Mouse (Mus musculus) MEL (cell line): Measurements from ENCODE around the gene Disp3. TPM values are rescaled to one million over a fixed set of nuclear protein-coding genes. Genes with fewer than 3 reads are reported as not detected.

ENCODE experiments used
- DNase-seq: peaks from one replicate; pipeline ENCODE4 v3.0.0; 2011; ENCODE audit warnings: low read depth, low spot score
- H3K27ac ChIP-seq: 2 replicates; pipeline ENCODE4 v1.5.1; 2012; ENCODE audit warnings: low read depth, mild to moderate bottlenecking, control low read depth, low read length, moderate library complexity; ENCODE audit not compliant: control insufficient read depth
- H3K27me3 ChIP-seq, 2 experiments: fragments of 150-350 bp in 1 of 2; sonication (generic) in 1 of 2; 2 replicates each; pipeline ENCODE4 v1.6.1; 2012; ENCODE audit warnings: low read length in 2 of 2, mild to moderate bottlenecking in 2 of 2, improper control_type of control experiment in 1 of 2, moderate library complexity in 1 of 2; ENCODE audit not compliant: insufficient read depth in 2 of 2, control insufficient read depth in 1 of 2
- H3K36me3 ChIP-seq, 2 experiments: 2 replicates each; pipeline ENCODE4 v1.6.1; 2012 to 2014; ENCODE audit warnings: low read length in 2 of 2, improper control_type of control experiment in 1 of 2, inconsistent platforms in 1 of 2, mild to moderate bottlenecking in 1 of 2; ENCODE audit not compliant: insufficient read depth in 2 of 2, control insufficient read depth in 1 of 2
- H3K4me1 ChIP-seq, 2 experiments: fragments of 150-350 bp in 1 of 2; sonication (generic) in 1 of 2; 2 replicates each; pipeline ENCODE4 v1.6.1; 2012; ENCODE audit warnings: low read length in 2 of 2, improper control_type of control experiment in 1 of 2, mild to moderate bottlenecking in 1 of 2; ENCODE audit not compliant: insufficient read depth in 2 of 2, control insufficient read depth in 1 of 2
- H3K4me3 ChIP-seq, 2 experiments: fragments of 150-350 bp in 1 of 2; sonication (generic) in 1 of 2; 2 replicates each; pipeline ENCODE4 v1.5.1; 2012; ENCODE audit warnings: low read depth in 2 of 2, low read length in 2 of 2, mild to moderate bottlenecking in 2 of 2, moderate library complexity in 2 of 2, control low read depth in 1 of 2, improper control_type of control experiment in 1 of 2; ENCODE audit not compliant: control insufficient read depth in 1 of 2, insufficient read depth in 1 of 2
- H3K79me2 ChIP-seq: 2 replicates; pipeline ENCODE4 v1.6.1; 2012; ENCODE audit warnings: mild to moderate bottlenecking, low read length, moderate library complexity; ENCODE audit not compliant: control insufficient read depth, poor library complexity, insufficient read depth
- H3K9ac ChIP-seq: 2 replicates; pipeline ENCODE4 v1.6.1; 2012; ENCODE audit warnings: low read depth, mild to moderate bottlenecking, control low read depth, low read length, moderate library complexity; ENCODE audit not compliant: control insufficient read depth, poor library complexity, severe bottlenecking
- H3K9me3 ChIP-seq: fragments of 150-350 bp; sonication (generic); replicated peaks from 2 replicates; pipeline ENCODE4 v1.6.1; 2012; ENCODE audit warnings: mild to moderate bottlenecking, low read length, improper control_type of control experiment, moderate library complexity; ENCODE audit not compliant: insufficient read depth
- BHLHE40 ChIP-seq: IDR thresholded peaks from 2 replicates; pipeline ENCODE4 v1.6.1; 2012; ENCODE audit warnings: low read depth, mild to moderate bottlenecking, inconsistent platforms, low read length, improper control_type of control experiment, borderline replicate concordance
- CHD2 ChIP-seq: IDR thresholded peaks from 2 replicates; pipeline ENCODE4 v1.6.1; 2011; ENCODE audit warnings: low read length, improper control_type of control experiment
- CTCF ChIP-seq, 3 experiments: IDR thresholded peaks in 2 of 3; conservative IDR thresholded peaks in 1 of 3; 2 replicates each; pipeline ENCODE4 v1.5.1; 2011 to 2012; ENCODE audit warnings: low read length in 3 of 3, low read depth in 2 of 3, mild to moderate bottlenecking in 2 of 3, improper control_type of control experiment in 1 of 3, inconsistent platforms in 1 of 3, mixed read lengths in 1 of 3, moderate library complexity in 1 of 3; ENCODE audit not compliant: control insufficient read depth in 1 of 3, insufficient read depth in 1 of 3, poor library complexity in 1 of 3, severe bottlenecking in 1 of 3
- ELF1 ChIP-seq: IDR thresholded peaks from 2 replicates; pipeline ENCODE4 v1.6.1; 2014; ENCODE audit warnings: low read depth, mild to moderate bottlenecking, inconsistent platforms, low read length, improper control_type of control experiment, moderate library complexity
- GATA1 ChIP-seq: IDR thresholded peaks from 2 replicates; pipeline ENCODE4 v1.6.1; 2011; ENCODE audit warnings: low read depth, low read length, improper control_type of control experiment
- JUND ChIP-seq: IDR thresholded peaks from 2 replicates; pipeline ENCODE4 v1.6.1; 2011; ENCODE audit warnings: low read depth, mild to moderate bottlenecking, improper control_type of control experiment, low read length
- MAFK ChIP-seq: IDR thresholded peaks from 2 replicates; pipeline ENCODE4 v1.6.1; 2011; ENCODE audit warnings: low read depth, mild to moderate bottlenecking, low read length, improper control_type of control experiment, borderline replicate concordance
- MAX ChIP-seq: IDR thresholded peaks from 2 replicates; pipeline ENCODE4 v1.6.1; 2011; ENCODE audit warnings: low read length, improper control_type of control experiment
- MEF2A ChIP-seq: IDR thresholded peaks from 2 replicates; pipeline ENCODE4 v1.6.1; 2014; ENCODE audit warnings: low read depth, mild to moderate bottlenecking, inconsistent platforms, low read length, improper control_type of control experiment; ENCODE audit not compliant: poor library complexity, insufficient replicate concordance, severe bottlenecking; ENCODE audit errors: extremely low read depth
- MXI1 ChIP-seq: IDR thresholded peaks from 2 replicates; pipeline ENCODE4 v1.6.1; 2011; ENCODE audit warnings: mild to moderate bottlenecking, low read depth, low read length, improper control_type of control experiment
- MYB ChIP-seq: IDR thresholded peaks from 2 replicates; pipeline ENCODE4 v1.6.1; 2011; ENCODE audit warnings: mild to moderate bottlenecking, low read depth, low read length, improper control_type of control experiment
- NELFE ChIP-seq: IDR thresholded peaks from 2 replicates; pipeline ENCODE4 v1.6.1; 2011; ENCODE audit warnings: low read depth, low read length, improper control_type of control experiment
- POLR2A ChIP-seq, 2 experiments: IDR thresholded peaks; 2 replicates each; pipeline ENCODE4 v1.6.1; 2011 to 2012; ENCODE audit warnings: low read length in 2 of 2, mild to moderate bottlenecking in 2 of 2, control low read depth in 1 of 2, improper control_type of control experiment in 1 of 2, low read depth in 1 of 2, moderate library complexity in 1 of 2; ENCODE audit not compliant: control insufficient read depth in 1 of 2, insufficient read depth in 1 of 2, poor library complexity in 1 of 2
- POLR2AphosphoS2 ChIP-seq: IDR thresholded peaks from 2 replicates; pipeline ENCODE4 v1.6.1; 2011; ENCODE audit warnings: low read length, improper control_type of control experiment
- RAD21 ChIP-seq: IDR thresholded peaks from 2 replicates; pipeline ENCODE4 v1.6.1; 2011; ENCODE audit warnings: mild to moderate bottlenecking, low read depth, low read length, improper control_type of control experiment
- RCOR1 ChIP-seq: IDR thresholded peaks from 2 replicates; pipeline ENCODE4 v1.6.1; 2012; ENCODE audit warnings: low read depth, mild to moderate bottlenecking, inconsistent platforms, low read length, improper control_type of control experiment
- SMC3 ChIP-seq: IDR thresholded peaks from 2 replicates; pipeline ENCODE4 v1.6.1; 2011; ENCODE audit warnings: low read depth, low read length, improper control_type of control experiment
- TAL1 ChIP-seq: IDR thresholded peaks from 2 replicates; pipeline ENCODE4 v1.6.1; 2012; ENCODE audit warnings: mild to moderate bottlenecking, inconsistent platforms, low read length, moderate library complexity, mixed read lengths
- TBP ChIP-seq: IDR thresholded peaks from 2 replicates; pipeline ENCODE4 v1.8.0; 2011; ENCODE audit warnings: low read depth, low read length, improper control_type of control experiment
- TCF12 ChIP-seq: IDR thresholded peaks from 2 replicates; pipeline ENCODE4 v1.6.1; 2014; ENCODE audit warnings: low read depth, mild to moderate bottlenecking, inconsistent platforms, low read length, improper control_type of control experiment, moderate library complexity
- USF1 ChIP-seq: IDR thresholded peaks from 2 replicates; pipeline ENCODE4 v1.6.1; 2014; ENCODE audit warnings: low read depth, mild to moderate bottlenecking, inconsistent platforms, low read length, improper control_type of control experiment, moderate library complexity
- USF2 ChIP-seq, 2 experiments: IDR thresholded peaks; 2 replicates each; pipeline ENCODE4 v1.6.1; 2011 to 2012; ENCODE audit warnings: improper control_type of control experiment in 2 of 2, low read length in 2 of 2, borderline replicate concordance in 1 of 2, inconsistent platforms in 1 of 2, low read depth in 1 of 2, mild to moderate bottlenecking in 1 of 2; ENCODE audit not compliant: insufficient read depth in 1 of 2
- ZC3H11A ChIP-seq: IDR thresholded peaks from 2 replicates; pipeline ENCODE4 v1.6.1; 2012; ENCODE audit warnings: low read depth, mild to moderate bottlenecking, inconsistent platforms, low read length, improper control_type of control experiment
- ZKSCAN1 ChIP-seq: IDR thresholded peaks from 2 replicates; pipeline ENCODE4 v1.6.1; 2012; ENCODE audit warnings: low read depth, mild to moderate bottlenecking, inconsistent platforms, low read length, improper control_type of control experiment, moderate library complexity
- ZMIZ1 ChIP-seq: IDR thresholded peaks from 2 replicates; pipeline ENCODE4 v1.6.1; 2012; ENCODE audit warnings: low read depth, mild to moderate bottlenecking, inconsistent platforms, low read length, improper control_type of control experiment, moderate library complexity
- ZNF384 ChIP-seq: IDR thresholded peaks from 2 replicates; pipeline ENCODE4 v1.6.1; 2012; ENCODE audit warnings: low read depth, mild to moderate bottlenecking, inconsistent platforms, low read length, improper control_type of control experiment
- polyA plus RNA-seq, 2 experiments: library from polyadenylated mRNA; stranded (reverse) in 1 of 2; unstranded in 1 of 2; fragments of >175 nt in 1 of 2; fragments of >200 nt in 1 of 2; gene quantifications; 2 replicates each; pipeline versions ENCODE4 v1.2.1 to v1.2.4; 2012; ENCODE audit warnings: low replicate concordance in 2 of 2, low read depth in 1 of 2; ENCODE audit not compliant: insufficient read length in 2 of 2, insufficient read depth in 1 of 2, missing spikeins in 1 of 2
- total RNA-seq: library from RNA; depleted of rRNA; stranded (reverse); fragments of 300-350 nt; gene quantifications from 2 replicates; pipeline ENCODE4 v1.2.3, GENCODE M21; 2012

Disp3 gene
- total and polyA plus RNA-seq, 3 experiments = not detected

GRCm38 (mm10) chr4:148319366-148319765 is 31.6 kb upstream of the Disp3 start:
- Histone ChIP-seq H3K4me3 (no peak overlapping the region), H3K79me2 (no peaks in the 10 kb centered on the region), H3K27me3 (no peaks in the 10 kb centered on the region), H3K4me1 (no peaks in the 10 kb centered on the region), H3K9ac (no peak overlapping the region), H3K9me3 (no peaks in the 10 kb centered on the region), H3K27ac (no peak overlapping the region), H3K36me3 (no peaks in the 10 kb centered on the region)
- TF ChIP-seq BHLHE40 (no peak), MXI1 (no peak), JUND (no peak), CTCF (IDR thresholded peaks at IDR 0.05 in 2 of 3, conservative IDR thresholded peaks at IDR 0.05 in 1 of 3; ENCODE audit: control insufficient read depth in 1 of 3, insufficient read depth in 1 of 3, low read depth in 2 of 3, low read length in 3 of 3, poor library complexity in 1 of 3, severe bottlenecking in 1 of 3) (no peak), SMC3 (no peak), CHD2 (no peak), USF2 (IDR thresholded peaks at IDR 0.05; ENCODE audit: borderline replicate concordance in 1 of 2, insufficient read depth in 1 of 2, low read depth in 1 of 2, low read length in 2 of 2) (no peak), ZC3H11A (no peak), USF1 (no peak)
- no peak for DNase-seq

DNA sequence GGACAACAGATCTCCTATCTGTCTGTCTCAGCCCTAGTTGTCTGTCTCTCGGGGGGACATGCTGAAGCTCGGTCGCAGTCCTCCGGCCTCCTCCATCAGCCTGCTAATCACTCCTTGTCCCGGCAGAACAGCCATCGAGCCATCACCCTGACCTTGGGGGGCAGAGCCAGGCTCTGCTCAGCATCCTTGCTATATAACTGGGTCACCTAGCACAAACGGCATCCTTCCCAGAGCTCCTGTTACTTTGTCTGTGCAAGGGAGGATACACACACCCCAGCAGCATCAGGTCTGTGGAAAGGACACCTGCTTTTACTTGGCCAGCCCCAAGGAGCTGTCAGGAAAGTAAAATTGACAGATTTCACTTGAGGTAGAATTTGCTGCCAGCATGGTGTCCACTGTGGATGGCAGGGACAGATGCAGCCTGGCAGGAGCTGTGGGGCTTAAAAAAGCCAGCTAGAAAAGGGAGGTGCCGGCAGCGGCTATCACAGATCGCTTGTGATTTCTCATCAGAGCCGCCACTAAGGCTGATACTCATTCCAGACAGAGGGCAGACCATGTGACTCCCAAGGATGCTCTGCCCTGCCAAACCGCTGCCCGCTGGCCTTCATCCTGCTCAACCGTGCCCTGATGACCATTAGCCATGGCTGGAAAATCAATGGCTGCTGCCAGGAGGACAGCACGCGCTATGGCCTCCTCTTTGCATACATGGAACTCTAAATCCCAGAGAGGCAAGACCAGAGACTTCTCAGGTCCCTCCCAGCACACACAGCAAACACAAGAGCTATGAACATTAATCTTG is 27.8 kb upstream of the Disp3 start:
- no peak for TF ChIP-seq ZC3H11A
- TF ChIP-seq MAFK = no peak
- no peak for TF ChIP-seq MYB
- TF ChIP-seq MAX = no peak
- TF ChIP-seq RAD21 = no peak
- Histone ChIP-seq H3K9ac (no peak overlapping the region), H3K79me2 (no peaks in the 10 kb centered on the region), H3K27ac (no peak overlapping the region), H3K27me3 (no peaks in the 10 kb centered on the region), H3K4me3 (no peak overlapping the region), H3K9me3 (no peaks in the 10 kb centered on the region), H3K4me1 (no peaks in the 10 kb centered on the region), H3K36me3 (no peaks in the 10 kb centered on the region)
- no peak for DNase-seq

GRCm38 (mm10) chr4:148314396-148314795 is 26.6 kb upstream of the Disp3 start:
- Histone ChIP-seq H3K27ac (no peak overlapping the region), H3K36me3 (no peaks in the 10 kb centered on the region), H3K9ac (no peak overlapping the region), H3K9me3 (no peaks in the 10 kb centered on the region), H3K27me3 (no peaks in the 10 kb centered on the region), H3K4me3 (no peak overlapping the region), H3K4me1 (no peaks in the 10 kb centered on the region), H3K79me2 (no peaks in the 10 kb centered on the region)
- DNase-seq = no peak
- no peak for TF ChIP-seq POLR2A (IDR thresholded peaks at IDR 0.05; ENCODE audit: control insufficient read depth in 1 of 2, insufficient read depth in 1 of 2, low read depth in 1 of 2, low read length in 2 of 2, poor library complexity in 1 of 2)
- no peak for TF ChIP-seq MYB
- TF ChIP-seq TBP = no peak
- TF ChIP-seq ELF1 = no peak
- TF ChIP-seq TAL1 = no peak
- no peak for TF ChIP-seq GATA1
- TF ChIP-seq BHLHE40 = no peak
- no peak for TF ChIP-seq ZKSCAN1
- no peak for TF ChIP-seq ZNF384
- TF ChIP-seq MEF2A = no peak
- TF ChIP-seq TCF12 = no peak
- no peak for TF ChIP-seq ZMIZ1
- no peak for TF ChIP-seq NELFE
- TF ChIP-seq JUND = no peak
- no peak for TF ChIP-seq RCOR1
- no peak for TF ChIP-seq POLR2AphosphoS2
- no peak for TF ChIP-seq CHD2
